Mouse (Mus musculus) kidney, postnatal 4 days (tissue): ENCODE measurements around the gene Zpbp2.
A peak's percentile ranks its signal among the peaks of the same experiment; 100 is the strongest.

Experiments
- DNase-seq, 2 experiments: peaks; one replicate each; pipeline ENCODE4 v3.0.0; 2021; ENCODE audit warnings: mixed read lengths in 2 of 2

Zpbp2 gene

DNA sequence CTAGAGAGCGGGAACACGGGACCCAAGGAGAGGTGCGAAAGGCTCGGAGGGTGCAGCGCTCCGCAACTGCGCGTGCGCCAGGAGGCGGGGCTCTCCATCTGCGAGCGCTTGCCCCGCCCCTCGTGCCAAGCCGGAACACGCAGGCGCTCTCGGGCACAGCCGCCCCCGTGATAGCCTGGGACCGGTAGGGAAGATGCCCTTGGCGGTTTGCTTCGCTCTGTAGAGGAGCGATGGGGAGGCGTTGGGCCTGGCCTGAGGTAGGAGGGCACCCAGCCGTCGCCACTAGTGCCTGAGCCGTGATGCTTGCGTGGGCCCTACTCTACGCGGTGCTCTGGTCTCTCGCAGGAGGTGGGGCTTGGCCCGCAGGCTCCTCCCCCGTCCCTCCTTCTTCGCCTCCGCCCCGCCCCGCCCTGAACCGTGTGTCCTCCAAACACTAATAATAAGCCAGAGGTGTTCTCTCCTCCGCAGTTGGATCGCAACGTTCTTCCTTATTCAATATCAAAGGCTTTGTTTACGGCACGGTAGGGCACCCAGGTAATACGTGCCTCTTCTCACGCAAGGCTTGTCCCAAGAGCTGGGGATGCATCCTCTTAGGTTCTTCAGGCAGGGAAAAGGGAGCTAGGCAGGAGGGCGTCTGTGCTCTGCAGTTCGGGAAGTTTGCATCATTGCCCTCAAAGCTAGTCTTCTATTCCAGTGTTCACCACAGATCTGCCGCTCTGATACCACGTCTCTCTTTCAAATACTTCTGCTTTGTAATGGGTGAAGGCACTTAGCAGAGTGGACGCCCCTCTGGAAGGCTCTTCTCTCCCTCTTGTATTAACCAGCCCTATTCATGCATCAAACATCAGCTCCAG is at the start of gene Zpbp2:
Zpbp2 (plus strand) TSS at position 123 of the 854 bp plus-strand sequence.
- DNase-seq: peak; percentile 91 to 94

DNA sequence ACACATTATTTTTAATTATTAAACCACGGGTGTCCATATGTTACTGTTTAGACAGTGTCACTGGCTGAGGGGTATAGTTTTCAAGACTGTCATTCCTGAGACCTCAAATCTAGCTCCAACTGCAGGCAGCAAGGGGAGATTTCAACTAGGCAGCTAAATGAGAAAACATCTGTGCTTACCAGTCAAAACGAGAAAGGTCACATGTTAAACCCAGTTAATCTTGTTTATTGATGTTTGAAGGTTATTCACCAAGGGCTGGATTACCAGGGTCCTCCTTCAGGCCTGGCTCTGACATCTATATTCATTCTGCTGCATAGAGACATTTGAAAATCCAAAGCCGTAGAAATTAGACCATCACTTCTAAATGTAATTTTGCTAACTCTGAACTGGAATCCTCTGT is 46.0 kb upstream of the Zpbp2 start:
- no peak for DNase-seq

DNA sequence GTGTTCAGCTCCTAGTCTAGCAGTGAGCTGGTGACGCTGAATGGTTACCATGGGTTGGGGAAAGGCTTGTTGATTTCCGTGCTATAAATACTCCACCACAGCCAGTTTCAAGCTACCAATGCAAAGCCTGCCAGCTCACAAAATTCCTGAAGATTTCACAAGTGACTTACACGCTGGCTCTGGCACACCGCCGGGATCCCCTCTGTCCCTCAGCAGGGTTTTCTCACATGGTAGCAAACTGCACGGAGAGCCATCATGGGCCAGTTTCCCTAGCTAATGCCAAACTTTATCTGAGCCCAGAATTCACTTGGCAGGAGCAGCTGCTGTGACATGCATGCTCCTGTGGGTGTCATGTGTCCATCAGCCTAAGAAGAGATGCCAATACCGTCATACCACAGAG is 41.5 kb upstream of the Zpbp2 start:
- DNase-seq: no peak

DNA sequence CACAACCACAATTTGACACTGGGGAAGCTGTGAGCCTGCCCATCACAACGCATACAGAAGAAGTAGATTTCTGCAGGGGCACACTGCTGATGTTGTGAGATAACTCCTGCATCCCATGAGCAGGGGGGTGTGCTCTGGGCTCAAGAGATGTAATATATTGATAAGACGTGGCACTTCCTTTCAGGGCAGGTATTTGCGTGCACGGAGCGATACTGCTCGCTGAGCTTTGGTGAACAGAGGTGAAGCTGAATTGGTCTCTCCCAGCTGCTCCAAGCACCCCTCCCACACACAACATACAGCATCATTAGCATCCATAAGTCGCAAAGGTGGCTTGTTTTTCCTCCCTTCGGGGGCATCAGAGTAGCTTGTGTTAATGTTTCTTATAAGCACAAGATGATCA is 40.8 kb upstream of the Zpbp2 start:
- no peak for DNase-seq

DNA sequence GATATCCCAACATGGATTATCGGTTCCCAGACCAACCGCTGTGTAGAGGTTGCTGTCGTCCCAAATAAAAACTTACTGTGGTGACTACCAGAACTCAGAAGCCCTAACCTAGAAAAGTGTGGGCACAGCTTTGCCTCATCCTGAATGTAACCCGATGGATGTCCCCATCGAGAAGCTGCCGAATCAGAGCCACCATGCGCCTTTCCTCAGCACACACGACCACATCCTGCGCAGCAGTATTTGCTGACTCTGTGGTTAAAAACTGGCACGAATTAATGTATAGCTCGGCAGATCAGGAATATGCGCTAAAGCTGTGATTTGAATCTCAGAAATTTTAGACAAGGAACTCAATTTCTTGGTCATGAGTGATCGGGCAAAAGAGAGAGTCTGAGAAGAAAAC is 38.0 kb upstream of the Zpbp2 start:
- no peak for DNase-seq

DNA sequence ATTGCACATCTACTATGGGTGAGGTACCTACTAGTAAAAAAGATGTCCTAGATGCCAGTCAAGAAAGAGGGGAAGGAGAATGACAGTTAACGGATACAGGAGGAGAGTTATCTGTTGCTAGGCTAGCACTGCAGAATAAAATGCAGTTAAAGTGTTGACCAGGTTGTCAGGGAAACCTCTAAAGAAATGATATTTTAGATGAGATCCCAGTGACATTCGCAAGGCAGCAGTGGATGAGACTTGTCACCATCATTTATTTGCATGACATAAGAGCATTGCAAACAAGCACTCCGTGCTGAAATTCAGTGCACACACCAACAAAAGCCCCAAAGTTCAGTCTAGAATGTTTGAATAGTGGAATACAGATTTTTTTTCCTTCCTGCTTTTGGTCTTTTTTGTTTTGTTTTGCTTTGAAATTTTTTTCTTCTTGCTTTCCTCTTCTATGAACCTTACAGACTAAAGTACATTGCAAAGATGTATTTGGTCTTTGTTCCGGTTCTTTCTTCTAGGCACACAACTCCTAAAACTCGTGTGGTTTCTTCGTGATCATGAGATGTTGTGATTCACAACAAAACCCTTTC is 37.5 kb upstream of the Zpbp2 start:
- no peak for DNase-seq

DNA sequence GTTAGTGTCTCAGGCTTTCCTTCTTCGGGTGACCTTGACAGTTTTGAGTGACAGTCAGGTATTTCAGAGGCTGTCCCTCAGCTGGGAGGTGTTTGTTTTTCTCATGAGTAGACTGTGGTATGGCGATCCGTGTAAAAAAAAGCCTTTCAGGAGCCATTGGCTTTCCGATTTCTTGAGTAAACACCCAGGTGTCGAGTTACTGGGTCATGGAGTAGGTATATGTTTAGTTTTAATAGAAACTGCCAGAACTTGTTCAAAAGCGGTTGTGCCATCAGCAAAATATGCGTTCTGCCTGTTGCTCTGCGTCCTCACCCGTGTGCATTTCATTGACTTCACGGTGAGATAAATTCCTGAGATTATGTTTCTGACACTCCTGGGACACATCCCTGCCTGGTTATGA is 30.4 kb upstream of the Zpbp2 start:
- DNase-seq: no peak

DNA sequence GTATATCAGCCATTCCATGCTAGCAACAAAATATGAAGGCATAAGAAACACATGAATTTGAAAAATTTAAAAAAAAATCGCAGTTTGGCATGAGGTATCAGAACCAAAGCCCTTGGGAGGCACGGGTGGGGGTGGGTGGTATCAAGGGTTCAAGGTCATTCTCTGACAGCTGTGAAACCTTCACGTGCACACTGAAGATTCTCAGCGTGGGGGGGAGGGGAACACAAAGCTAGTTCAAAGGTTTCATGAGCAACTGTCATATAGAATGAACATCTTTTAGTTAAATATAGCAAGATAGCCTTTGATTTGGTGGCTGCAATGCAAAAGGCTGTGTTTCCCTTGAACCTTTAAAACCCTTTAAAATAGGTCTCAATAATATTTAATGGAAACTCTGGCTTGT is 25.8 kb upstream of the Zpbp2 start:
- DNase-seq: no peak

DNA sequence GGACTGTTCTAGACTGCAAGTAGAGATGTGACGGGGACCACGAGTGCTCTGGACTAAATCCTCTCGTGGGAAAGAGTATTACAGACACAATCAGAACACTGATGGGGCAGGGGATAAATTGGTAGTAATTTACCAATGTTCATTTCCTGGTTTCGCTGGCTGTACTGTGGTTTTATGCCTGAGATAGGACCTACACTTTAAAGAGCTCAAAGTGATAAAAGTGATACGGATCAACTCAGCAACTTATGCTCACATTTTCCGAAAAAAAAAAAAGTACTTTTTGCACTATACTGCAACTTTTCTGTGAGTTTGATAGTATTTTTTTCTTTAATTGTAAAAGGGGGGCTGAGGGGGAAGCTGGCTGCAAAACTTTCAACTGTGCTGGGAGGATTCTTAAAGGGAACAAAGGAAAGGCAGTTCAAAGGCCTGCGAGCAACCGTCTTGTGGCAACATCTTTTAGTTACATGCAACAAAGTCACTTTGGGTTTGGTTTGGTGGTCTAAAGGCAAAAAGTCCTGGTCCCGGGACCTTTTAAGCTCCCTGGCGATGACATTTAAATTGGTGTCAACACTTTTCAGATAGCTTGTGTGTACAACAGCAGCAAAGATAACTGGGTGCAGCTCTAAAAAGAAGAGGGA is 24.0 kb upstream of the Zpbp2 start:
- no peak for DNase-seq

DNA sequence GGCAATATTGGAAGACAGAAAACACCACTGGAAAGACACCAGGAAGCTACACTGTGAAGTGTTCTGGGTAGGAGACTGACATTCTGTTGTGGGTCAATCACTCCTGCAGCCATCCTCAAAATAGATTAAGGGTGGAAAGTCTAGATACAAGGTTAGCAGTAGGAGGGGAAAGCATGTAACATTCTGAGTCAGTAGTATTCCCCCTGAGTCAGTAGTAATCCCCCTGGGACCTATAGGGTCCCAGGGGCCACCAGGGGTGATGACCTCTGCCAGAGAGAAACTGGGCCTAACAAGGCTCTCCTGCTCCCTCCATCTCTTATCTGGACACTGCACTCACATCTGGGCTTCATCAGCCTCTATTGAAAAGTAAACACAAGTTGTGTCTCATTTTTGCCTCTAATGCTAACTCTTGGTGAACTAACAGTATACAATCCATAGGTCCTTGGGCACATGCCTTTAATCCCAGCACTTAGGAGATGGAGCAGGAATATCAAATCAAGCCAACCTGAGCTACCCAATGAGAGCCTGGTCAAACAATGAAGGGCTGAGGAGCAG is 13.3 kb upstream of the Zpbp2 start:
- DNase-seq: no peak

DNA sequence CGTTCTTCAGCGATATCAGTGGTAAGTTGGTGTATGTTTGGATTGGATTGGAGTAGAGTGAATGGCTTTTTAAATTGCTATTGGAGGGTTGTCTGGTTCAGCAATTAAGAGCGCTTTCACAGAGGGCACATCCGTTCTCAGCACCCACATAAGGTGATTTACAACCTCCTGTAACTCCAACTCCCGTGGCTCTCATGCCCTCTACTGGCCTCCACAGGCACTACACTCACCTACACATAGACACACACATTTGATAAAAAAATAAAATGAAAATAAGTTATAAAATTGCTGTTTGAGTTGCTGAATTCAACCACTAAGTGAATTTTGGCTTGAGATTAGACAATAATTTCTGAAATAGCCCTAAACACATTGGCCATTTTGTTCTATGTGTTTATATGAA is 10.6 kb upstream of the Zpbp2 start:
- peak in 1 of 2 experiments; percentile 10 for DNase-seq

DNA sequence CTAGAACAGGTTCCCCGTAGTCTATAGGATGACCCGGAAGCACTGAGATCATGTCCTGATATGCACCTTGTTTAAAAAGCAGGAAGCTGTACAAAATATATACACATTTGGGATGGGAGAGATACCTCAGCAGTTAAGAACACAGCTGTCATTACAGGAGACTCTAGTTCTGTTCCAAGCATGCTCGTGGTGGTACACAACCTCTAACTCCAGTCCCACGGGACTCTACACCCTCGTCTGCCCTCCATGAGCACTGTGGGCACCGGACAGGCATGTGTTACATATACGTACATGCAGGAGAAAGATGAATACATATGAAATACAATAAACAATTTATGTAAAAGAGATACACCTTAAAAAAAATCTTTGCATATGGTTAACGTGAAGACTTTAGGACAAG is 8.3 kb upstream of the Zpbp2 start:
- no peak for DNase-seq

DNA sequence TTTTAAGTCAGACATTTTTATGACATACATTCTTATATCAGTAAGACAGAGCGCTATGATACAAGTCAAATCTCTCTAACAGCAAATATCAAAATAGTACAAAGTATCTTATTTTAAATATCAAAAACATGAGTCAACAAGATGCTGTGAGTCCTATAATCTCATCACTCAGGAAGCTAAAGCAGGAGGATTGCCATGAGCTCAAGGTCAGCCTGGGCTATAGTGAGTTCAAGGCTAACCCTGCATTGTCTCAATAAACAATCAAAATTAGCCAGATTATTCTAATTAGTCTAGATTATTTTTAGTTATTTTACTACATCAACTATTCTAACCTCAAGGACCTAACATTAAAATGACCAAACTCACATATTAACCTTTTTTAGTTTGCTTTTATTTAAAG is 7.5 kb upstream of the Zpbp2 start:
- DNase-seq: no peak

DNA sequence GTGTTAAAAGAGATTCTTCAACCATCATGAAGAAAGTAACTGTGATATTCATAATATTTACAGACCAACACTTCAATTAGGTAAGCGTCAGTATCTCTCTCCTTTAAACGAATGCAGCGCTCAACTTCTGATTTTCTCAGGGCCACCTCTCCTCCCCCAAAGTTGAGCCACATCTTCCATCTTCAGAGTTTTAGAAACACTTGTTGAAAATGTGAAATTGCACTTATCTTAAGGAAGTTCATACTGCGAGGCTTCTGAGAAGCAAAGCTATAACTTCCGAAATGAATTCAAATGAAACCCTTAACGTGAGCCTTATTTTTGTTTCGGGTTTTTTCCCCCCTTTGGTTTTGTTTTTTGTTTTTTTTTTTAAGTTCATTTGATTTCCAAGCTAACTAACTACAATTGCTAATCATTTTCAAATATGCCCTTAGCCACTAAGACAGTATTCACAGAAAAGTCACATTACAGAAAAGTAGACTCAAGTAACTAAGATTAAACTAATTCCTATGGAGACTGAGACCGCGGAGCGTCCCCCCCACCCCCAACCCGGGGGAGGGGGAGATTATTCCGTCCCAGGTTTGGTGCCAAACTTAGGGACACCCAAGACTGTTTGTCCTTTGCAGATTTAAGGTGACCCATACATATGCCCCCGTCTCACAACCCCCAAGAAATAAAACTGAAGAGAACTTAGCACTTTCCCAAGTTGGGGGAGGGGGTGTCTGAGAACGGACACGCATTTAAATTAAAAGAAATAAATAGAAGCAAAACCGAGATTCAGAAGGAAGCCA is 5.8 kb upstream of the Zpbp2 start:
- no peak for DNase-seq

DNA sequence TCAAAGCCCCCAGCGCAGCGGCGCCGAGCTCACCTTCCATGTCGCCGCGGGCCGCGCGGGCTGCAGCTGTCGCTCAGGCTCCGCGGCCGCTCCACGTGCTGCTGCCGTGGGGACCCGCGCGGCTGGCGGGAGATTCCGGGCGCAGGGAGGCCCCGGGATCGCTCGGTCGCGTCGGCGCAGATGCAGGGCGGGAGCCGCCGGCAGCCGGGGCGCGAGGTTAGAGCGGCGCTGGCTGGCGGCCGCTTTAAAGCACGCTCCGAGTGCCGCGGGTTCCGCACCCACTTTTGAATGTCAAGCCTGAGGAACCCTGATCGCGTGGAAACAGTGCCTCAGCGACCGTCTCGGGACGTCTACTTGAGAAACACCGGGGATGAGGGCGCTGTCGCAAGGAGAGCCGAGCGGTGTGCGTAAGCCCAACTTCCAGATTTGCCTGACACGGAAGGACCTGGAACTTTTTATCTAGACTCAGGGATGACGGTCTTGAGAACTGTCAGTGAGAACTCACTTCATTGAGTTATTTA is 5.1 kb upstream of the Zpbp2 start, which contains the start of gene Ikzf3:
Ikzf3 (minus strand) TSS at position 321 of the 521 bp plus-strand sequence.
- peak; percentile 36 to 62 for DNase-seq

DNA sequence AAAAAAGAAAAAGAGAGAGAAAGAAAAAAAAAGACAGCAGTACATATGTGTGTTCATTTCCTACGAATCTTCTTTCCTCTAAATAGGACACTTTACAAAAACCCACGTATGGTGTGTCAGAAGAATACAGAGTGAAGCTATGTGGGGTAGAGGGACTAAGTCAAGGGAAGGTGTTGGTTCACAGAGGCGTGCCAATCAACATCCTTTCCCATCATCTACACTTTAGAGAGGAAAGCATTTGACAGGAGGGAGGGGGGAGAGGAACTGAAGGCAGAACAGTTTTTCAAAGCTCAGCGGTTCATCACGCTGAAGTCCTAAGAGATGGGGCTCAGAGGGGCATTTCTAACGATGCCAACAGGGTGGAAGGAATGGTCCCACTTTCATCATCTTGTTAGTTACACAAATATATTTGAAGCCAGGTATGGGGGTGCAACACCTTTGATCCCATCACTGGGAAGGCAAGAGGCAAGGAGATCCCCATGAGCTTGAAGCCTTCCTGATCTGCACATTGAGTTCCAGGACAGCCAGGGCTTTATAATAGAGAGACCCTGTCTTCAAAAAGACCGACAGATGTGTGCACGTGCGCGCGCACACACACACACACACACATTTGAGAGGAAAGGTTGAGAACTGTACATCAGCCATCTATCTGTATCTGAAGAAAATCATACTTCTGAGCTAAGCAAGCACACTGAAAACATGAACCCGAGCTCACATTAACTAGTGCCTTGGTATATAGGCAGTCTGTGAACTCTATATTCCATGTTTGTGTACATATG is 4.2 kb upstream of the Zpbp2 start:
- no peak for DNase-seq

DNA sequence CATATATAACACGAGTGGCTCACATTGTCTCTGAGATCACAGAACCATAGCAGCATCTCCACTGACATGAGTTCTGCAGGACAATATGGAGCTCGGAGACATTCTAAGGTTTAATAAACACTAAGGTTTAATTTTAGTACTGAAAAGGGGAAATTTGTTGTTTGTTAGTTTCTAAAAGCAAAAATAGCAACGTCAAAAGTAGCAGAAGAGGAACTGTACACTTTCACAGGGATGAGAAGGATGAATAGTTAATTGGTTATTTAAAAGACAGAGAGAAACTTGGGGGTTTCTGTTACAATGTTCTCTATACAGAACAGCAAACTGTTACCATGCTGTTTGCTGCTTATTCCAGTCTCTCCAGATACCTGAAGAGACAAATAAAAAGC is 3.6 kb upstream of the Zpbp2 start:
- DNase-seq: no peak

DNA sequence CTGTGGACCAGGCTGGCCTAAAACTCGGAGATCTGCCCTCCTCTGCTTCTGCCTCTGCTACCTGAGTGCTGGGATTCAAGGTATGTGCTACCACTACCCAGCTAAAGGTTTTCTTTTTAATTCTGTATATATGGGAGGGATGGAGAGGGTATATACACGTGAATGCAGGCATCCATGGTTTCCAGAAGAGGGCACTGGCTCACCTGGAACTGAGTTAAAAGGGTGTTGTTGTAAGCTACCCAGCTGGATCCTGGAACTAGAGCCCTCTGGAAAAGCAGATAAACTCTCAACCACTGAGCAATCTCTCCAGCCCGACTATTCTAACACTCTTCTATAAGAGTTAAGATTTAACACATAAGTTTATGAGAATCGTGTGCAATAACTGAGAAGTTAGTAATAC is 1.5 kb upstream of the Zpbp2 start:
- no peak for DNase-seq

DNA sequence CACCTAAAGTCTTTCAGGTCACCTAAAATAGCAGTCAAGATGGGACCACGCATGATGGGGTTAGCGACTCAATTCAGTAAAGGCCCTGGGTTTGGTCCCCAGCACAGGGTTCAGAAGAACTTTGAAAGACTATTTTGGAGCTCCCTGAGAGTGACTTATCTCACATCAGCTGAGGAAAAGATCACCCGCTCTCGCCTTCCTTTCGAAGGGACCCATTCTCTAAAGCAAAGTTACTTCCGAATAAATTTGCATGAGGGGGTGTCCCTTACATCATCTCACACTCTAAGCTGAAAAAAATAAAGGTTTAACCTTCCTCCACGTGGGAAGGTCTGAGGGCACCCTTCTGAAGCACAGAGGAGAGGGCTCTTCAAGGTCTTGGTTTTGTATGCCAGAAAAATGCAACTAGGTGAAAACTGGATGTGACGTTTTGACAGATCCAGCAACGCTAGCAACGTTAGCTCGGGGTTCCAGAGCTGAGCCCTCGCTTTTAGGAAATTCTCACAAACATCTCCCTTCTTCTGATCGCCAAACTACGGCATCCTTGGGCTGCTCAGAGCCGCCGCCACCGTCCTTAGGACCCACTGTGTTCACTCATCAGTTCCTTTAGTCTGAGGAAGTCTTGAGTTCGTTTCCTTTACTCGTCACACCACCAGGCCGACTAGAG is 454 bp upstream of the Zpbp2 start:
- no peak for DNase-seq

DNA sequence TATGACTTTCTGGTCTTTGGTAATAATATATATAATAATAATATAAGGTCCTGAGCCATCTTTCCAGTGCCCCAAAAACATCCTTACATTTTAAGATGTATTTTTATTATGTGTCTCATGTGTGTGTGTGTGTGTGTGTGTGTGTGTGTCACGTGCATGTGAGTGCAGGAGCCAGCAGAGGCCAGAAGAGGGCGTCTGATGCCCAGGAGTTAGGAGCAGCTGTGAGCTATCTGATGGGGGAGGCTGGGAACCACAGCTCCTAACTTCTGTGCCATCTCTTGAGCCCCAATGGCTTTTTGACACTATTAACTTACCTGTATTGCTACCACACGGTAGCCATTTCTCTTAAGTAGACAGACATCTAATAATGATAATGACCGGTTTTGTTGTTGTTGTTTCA is 3.1 kb downstream of the Zpbp2 start:
- no peak for DNase-seq

DNA sequence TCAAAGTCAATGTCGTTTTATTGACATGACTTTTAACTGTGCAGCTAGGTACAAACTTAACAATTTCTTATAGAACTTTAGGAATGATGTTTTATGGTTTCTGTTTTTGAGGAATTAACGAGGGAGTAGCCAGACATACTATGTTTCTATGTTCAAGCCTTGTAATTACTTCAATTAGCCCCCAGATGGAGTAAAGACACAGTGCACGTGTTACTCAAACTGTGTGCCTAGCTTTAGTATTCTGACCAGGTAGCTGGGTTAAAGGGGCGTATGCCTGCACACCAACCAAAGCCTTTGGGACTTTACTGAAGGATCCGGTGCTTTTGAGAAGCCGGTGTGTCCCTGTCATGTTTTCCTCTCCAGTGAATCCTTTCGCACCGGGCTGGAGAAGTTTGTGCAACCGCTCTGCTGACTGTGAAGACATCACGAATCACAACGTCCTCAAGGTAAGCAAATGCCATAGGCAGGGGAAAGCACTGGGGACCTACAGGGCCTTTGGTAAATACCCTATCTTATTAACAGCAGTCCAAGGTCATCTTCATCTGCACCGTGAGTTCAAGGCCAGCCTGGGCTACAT is 4.3 kb downstream of the Zpbp2 start:
- DNase-seq: no peak
